In the genomic region with DNA sequence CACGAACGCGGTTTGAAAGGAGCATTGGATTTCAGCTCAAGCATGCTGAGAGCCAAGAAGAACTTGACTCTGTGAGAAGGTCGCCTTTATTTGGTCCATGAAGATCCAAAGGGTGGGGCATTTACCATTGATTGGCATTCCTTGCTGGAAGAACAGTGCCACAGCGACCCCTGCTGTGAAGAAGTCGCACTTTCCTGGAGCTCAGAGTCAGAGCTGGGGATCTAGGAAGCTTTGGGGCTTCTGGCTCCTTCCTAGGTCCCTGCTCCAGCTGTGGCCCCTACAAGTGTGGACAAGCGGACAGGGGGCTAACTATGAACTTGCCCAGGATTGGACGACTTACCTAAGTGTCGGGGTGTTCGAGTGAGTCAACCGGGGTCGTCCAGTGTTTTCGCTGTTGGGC, we compare ENCODE assay signal across 22 mouse cellular contexts. TPM values are rescaled to one million over a fixed set of nuclear protein-coding genes. Genes with fewer than 3 reads are reported as not detected.
A peak's percentile ranks its signal among the peaks of the same experiment; 100 is the strongest.
DNase-seq lines count a peak whose midpoint lies in the region; ATAC-seq lines count a peak whose summit lies in the region.
"Not testable (repeated sequence)": the region's sequence is repeated elsewhere in the genome, so short reads cannot be mapped to it uniquely, and the experiment has no call there.
"Had no signal": no experiment of that assay in that cellular context is flagged by ENCODE, and none has a peak within 500 bp of the region (broad histone marks: within the 10 kb centered on the region; RNA-seq: fewer than 3 reads in every experiment).

No protein-coding gene starts in this region.

- H3K27me3 ChIP-seq in forebrain, embryonic 14.5 days (replicated peaks; ENCODE audit: control insufficient read depth, insufficient read depth, low read length); intestine, embryonic 14.5 days (replicated peaks; ENCODE audit: control insufficient read depth, insufficient read depth, low read length); midbrain, embryonic 12.5 days: not testable (repeated sequence)

- no CpG with 5 or more reads among the region's 13 CpGs for WGBS in forebrain, embryonic 14.5 days
- no CpG with 5 or more reads among the region's 13 CpGs for WGBS in intestine, embryonic 14.5 days
- WGBS in midbrain, embryonic 12.5 days: no CpG with 5 or more reads among the region's 13 CpGs

- not testable (repeated sequence) for H3K4me2 ChIP-seq in forebrain, embryonic 14.5 days (ENCODE audit: low read length); intestine, embryonic 14.5 days (ENCODE audit: low read length); midbrain, embryonic 12.5 days (replicated peaks)

- not testable (repeated sequence) for H3K9ac ChIP-seq in forebrain, embryonic 14.5 days (ENCODE audit: low read length); intestine, embryonic 14.5 days (ENCODE audit: low read length); midbrain, embryonic 12.5 days (replicated peaks)

- H3K9me3 ChIP-seq in forebrain, embryonic 14.5 days (replicated peaks; ENCODE audit: control insufficient read depth, low read length); intestine, embryonic 14.5 days (ENCODE audit: control insufficient read depth, low read length); midbrain, embryonic 12.5 days: not testable (repeated sequence)

- not testable (repeated sequence) for H3K27ac ChIP-seq in forebrain, embryonic 14.5 days (ENCODE audit: low read depth, low read length); intestine, embryonic 14.5 days (ENCODE audit: low read depth); midbrain, embryonic 12.5 days (replicated peaks)

- not testable (repeated sequence) for H3K4me1 ChIP-seq in forebrain, embryonic 14.5 days (ENCODE audit: control insufficient read depth, insufficient read depth, low read length); intestine, embryonic 14.5 days (replicated peaks; ENCODE audit: control insufficient read depth, insufficient read depth, low read length); midbrain, embryonic 12.5 days

- DNase-seq in forebrain, embryonic 14.5 days (ENCODE audit: low spot score); intestine, embryonic 14.5 days (ENCODE audit: low spot score): not testable (repeated sequence)

- H3K36me3 ChIP-seq in forebrain, embryonic 14.5 days (ENCODE audit: control insufficient read depth, insufficient read depth, low read length); intestine, embryonic 14.5 days (ENCODE audit: control insufficient read depth, insufficient read depth, low read length); midbrain, embryonic 12.5 days: not testable (repeated sequence)

- H3K4me3 ChIP-seq in forebrain, embryonic 14.5 days (ENCODE audit: low read depth, low read length); intestine, embryonic 14.5 days (ENCODE audit: low read depth, low read length); midbrain, embryonic 12.5 days: not testable (repeated sequence)

- peak; percentile 47 for ATAC-seq in CD4-positive, CD25-positive, alpha-beta regulatory T cell, adult 4 months
- 0 out of 2 replicates have a peak, but pooled peaks have one; percentile 23 for ATAC-seq in forebrain, embryonic 14.5 days
- ATAC-seq in hematopoietic stem cell, adult 5-6 weeks (replicated peaks in 1 of 2; ENCODE audit: insufficient read depth in 1 of 2, low FRiP score in 2 of 2, low TSS enrichment in 1 of 2, low read depth in 1 of 2, poor library complexity in 2 of 2, severe bottlenecking in 2 of 2): peak; percentile 77 to 78
- 0 out of 2 replicates have a peak, but pooled peaks have one; percentile 15 for ATAC-seq in intestine, embryonic 14.5 days (replicated peaks; ENCODE audit: low FRiP score, low TSS enrichment, low read depth)
- peak; percentile 82 for ATAC-seq in megakaryocyte, adult 5-6 weeks (ENCODE audit: poor library complexity, severe bottlenecking)
- ATAC-seq in midbrain, embryonic 12.5 days (ENCODE audit: low FRiP score, low read depth): 0 out of 2 replicates have a peak, but pooled peaks have one; percentile 49
- ATAC-seq in monocyte, adult 5-6 weeks (replicated peaks; ENCODE audit: insufficient number of reproducible peaks, low FRiP score, low TSS enrichment, poor library complexity, severe bottlenecking): peak; percentile 64
- 0 out of 2 replicates have a peak, but pooled peaks have one; percentile 46 for ATAC-seq in neutrophil, adult 5-6 weeks (ENCODE audit: extremely low read depth, insufficient number of reproducible peaks, low FRiP score, poor library complexity, severe bottlenecking)

RNA-seq across cellular contexts. Expression of a gene that starts 18.9 kb away (rescaled TPM):
- polyA plus RNA-seq in CD4-positive, CD25-positive, alpha-beta regulatory T cell, adult 4 months (2017; shearing (Covaris generic)): under 1 TPM; 0.24 TPM
- not detected in 2 replicates for polyA plus RNA-seq in forebrain, embryonic 14.5 days (2014; fragmentation: Nextera tagmentation; extraction: Ambion mirVana)
- total RNA-seq in hematopoietic stem cell, adult 5-6 weeks (2017): 3.9 and 8.6 TPM in 2 replicates
- polyA plus RNA-seq in intestine, embryonic 14.5 days (2014; fragmentation: Nextera tagmentation; extraction: Ambion mirVana): not detected in 2 replicates
- total RNA-seq in megakaryocyte, adult 5-6 weeks (2015): 248 and 273 TPM in 2 replicates
- total RNA-seq in megakaryocyte, adult 5-6 weeks (2017): 152 and 161 TPM in 2 replicates
- not detected in 2 replicates for polyA plus RNA-seq in midbrain, embryonic 12.5 days (2016; fragmentation: Nextera tagmentation; extraction: Ambion mirVana)
- 136 to 183 TPM (median 179 TPM) in 3 replicates for total RNA-seq in monocyte, adult 5-6 weeks (2017)
- total RNA-seq in neutrophil, adult 5-6 weeks (2017): 10.2 and 18.7 TPM in 2 replicates
- total RNA-seq: MEL had no signal
- polyA plus RNA-seq: embryonic facial prominence, embryonic 13.5 days; forebrain, embryonic 13.5 days; heart, embryonic 11.5 days; heart, embryonic 15.5 days; hindbrain, embryonic 10.5 days; hindbrain, embryonic 15.5 days had no signal

RNA-seq across cellular contexts. Expression of a gene that starts 44.1 kb away (rescaled TPM):
- polyA plus RNA-seq in CD4-positive, CD25-positive, alpha-beta regulatory T cell, adult 4 months (2017; shearing (Covaris generic)): not detected
- not detected in 2 replicates for polyA plus RNA-seq in forebrain, embryonic 14.5 days (2014; fragmentation: Nextera tagmentation; extraction: Ambion mirVana)
- not detected in 2 replicates for total RNA-seq in hematopoietic stem cell, adult 5-6 weeks (2017)
- not detected in 2 replicates for polyA plus RNA-seq in intestine, embryonic 14.5 days (2014; fragmentation: Nextera tagmentation; extraction: Ambion mirVana)
- not detected in 2 replicates for total RNA-seq in megakaryocyte, adult 5-6 weeks (2015)
- 0.49 TPM in 1 of 2 replicates, not detected in the other for total RNA-seq in megakaryocyte, adult 5-6 weeks (2017)
- polyA plus RNA-seq in midbrain, embryonic 12.5 days (2016; fragmentation: Nextera tagmentation; extraction: Ambion mirVana): not detected in 2 replicates
- 4.4 TPM in 1 of 3 replicates, not detected in the others for total RNA-seq in monocyte, adult 5-6 weeks (2017)
- not detected in 2 replicates for total RNA-seq in neutrophil, adult 5-6 weeks (2017)
- total RNA-seq: adrenal gland, adult 18-20 months; adrenal gland, postnatal 14 days; gastrocnemius, postnatal 10 days; gastrocnemius, postnatal 4 days; heart, adult 2 months; heart, postnatal 14 days; MEL had no signal
- polyA plus RNA-seq: embryonic facial prominence, embryonic 13.5 days; forebrain, embryonic 13.5 days; frontal cortex, adult 2 months; heart, adult 2 months; heart, embryonic 11.5 days; heart, embryonic 15.5 days; hindbrain, embryonic 10.5 days; hindbrain, embryonic 15.5 days had no signal

Comparison
In these comparisons a context has a peak if more than half of its experiments do, and no peak if none do; other contexts are left out.
1. ATAC-seq: peak in every context shown above with its lines; median percentile 82 in megakaryocyte, adult 5-6 weeks; 78 in hematopoietic stem cell, adult 5-6 weeks; 64 in monocyte, adult 5-6 weeks; 49 in midbrain, embryonic 12.5 days; 47 in CD4-positive, CD25-positive, alpha-beta regulatory T cell, adult 4 months; 46 in neutrophil, adult 5-6 weeks; 23 in forebrain, embryonic 14.5 days; 15 in intestine, embryonic 14.5 days.